ENCODE assay signal across 20 mouse cellular contexts in genomic region chr3:136254713-136255112, GRCm38 (mm10).
DNase-seq lines count a peak whose midpoint lies in the region; ATAC-seq and TF ChIP-seq lines count a peak whose summit lies in the region.
"Had no signal": no experiment of that assay in that cellular context is flagged by ENCODE, and none has a peak within 500 bp of the region (broad histone marks: within the 10 kb centered on the region; RNA-seq: fewer than 3 reads in every experiment).

No protein-coding gene starts in this region.

- TF ChIP-seq EP300 in stomach, postnatal 0 days (optimal IDR thresholded peaks at IDR 0.05) = no peak

- TF ChIP-seq CTCF in stomach, postnatal 0 days (IDR thresholded peaks at IDR 0.05; ENCODE audit: low read depth) = no peak

- peak; percentile 64 for ATAC-seq in cerebellum, adult (ENCODE audit: insufficient number of reproducible peaks, low FRiP score, low TSS enrichment)
- no peak for ATAC-seq in stomach, postnatal 0 days (ENCODE audit: low FRiP score, low TSS enrichment)
- ATAC-seq: CD4-positive, CD25-positive, alpha-beta regulatory T cell, adult 4 months; forebrain, embryonic 15.5 days; intestine, embryonic 15.5 days had no signal

- no peak for DNase-seq in cerebellum, postnatal 4 days (ENCODE audit: low spot score in 2 of 2)
- peak; percentile 16 to 30 for DNase-seq in cerebellum, adult 18-20 months
- peak; percentile 26 for DNase-seq in cerebellum, adult 9-11 months
- DNase-seq in heart, postnatal 25 days (ENCODE audit: low spot score) = no peak
- no peak for DNase-seq in stomach, postnatal 0 days (ENCODE audit: low spot score)
- no peak for DNase-seq in embryo, embryonic 10.5 days (ENCODE audit: low spot score)
- DNase-seq: adrenal gland, postnatal 10 days; B cell, adult 2 months; heart, adult 18-20 months; heart, postnatal 14 days; kidney, adult 18-20 months had no signal

- H3K27me3 ChIP-seq in stomach, postnatal 0 days (ENCODE audit: control insufficient read depth, insufficient read depth, low read length) = no peaks in the 10 kb centered on the region
- H3K27me3 ChIP-seq: embryonic facial prominence, embryonic 12.5 days; forebrain, embryonic 15.5 days; heart, embryonic 15.5 days; intestine, embryonic 15.5 days had no signal

- WGBS in stomach, postnatal 0 days = 58% methylated on average over 2 of the region's 2 CpGs

- intact Hi-C loops in heart, postnatal 25 days (cut with DNase I) = no loop called here

- no peaks in the 10 kb centered on the region for H3K9me3 ChIP-seq in stomach, postnatal 0 days (ENCODE audit: control insufficient read depth, low read length)
- H3K9me3 ChIP-seq: embryonic facial prominence, embryonic 12.5 days; forebrain, embryonic 15.5 days; heart, embryonic 10.5 days; heart, embryonic 15.5 days; hindbrain, embryonic 10.5 days; intestine, embryonic 15.5 days had no signal

- H3K9ac ChIP-seq in stomach, postnatal 0 days (ENCODE audit: low read length) = no peak overlapping the region
- H3K9ac ChIP-seq: embryonic facial prominence, embryonic 12.5 days; forebrain, embryonic 15.5 days; heart, embryonic 15.5 days; hindbrain, embryonic 14.5 days; intestine, embryonic 15.5 days had no signal

- no peaks in the 10 kb centered on the region for H3K4me1 ChIP-seq in stomach, postnatal 0 days (replicated peaks; ENCODE audit: control insufficient read depth, insufficient read depth)
- H3K4me1 ChIP-seq: embryonic facial prominence, embryonic 12.5 days; forebrain, embryonic 15.5 days; heart, embryonic 10.5 days; heart, embryonic 15.5 days; hindbrain, embryonic 10.5 days; intestine, embryonic 15.5 days had no signal

- H3K4me3 ChIP-seq in stomach, postnatal 0 days (ENCODE audit: low read depth, low read length) = no peak overlapping the region
- H3K4me3 ChIP-seq: embryonic facial prominence, embryonic 12.5 days; forebrain, embryonic 15.5 days; heart, embryonic 10.5 days; heart, embryonic 15.5 days; hindbrain, embryonic 10.5 days; intestine, embryonic 15.5 days had no signal

- no peak overlapping the region for H3K4me2 ChIP-seq in stomach, postnatal 0 days (replicated peaks; ENCODE audit: low read depth)
- H3K4me2 ChIP-seq: embryonic facial prominence, embryonic 12.5 days; forebrain, embryonic 15.5 days; heart, embryonic 15.5 days; hindbrain, embryonic 14.5 days; intestine, embryonic 15.5 days had no signal

- H3K27ac ChIP-seq in stomach, postnatal 0 days (replicated peaks) = no peak overlapping the region
- H3K27ac ChIP-seq: embryonic facial prominence, embryonic 12.5 days; forebrain, embryonic 15.5 days; heart, embryonic 10.5 days; heart, embryonic 15.5 days; hindbrain, embryonic 10.5 days; hindbrain, embryonic 14.5 days; intestine, embryonic 15.5 days had no signal

- no peaks in the 10 kb centered on the region for H3K36me3 ChIP-seq in stomach, postnatal 0 days (ENCODE audit: control insufficient read depth, insufficient read depth, low read length)
- H3K36me3 ChIP-seq: embryonic facial prominence, embryonic 12.5 days; forebrain, embryonic 15.5 days; heart, embryonic 10.5 days; heart, embryonic 15.5 days; hindbrain, embryonic 10.5 days; intestine, embryonic 15.5 days had no signal

Comparison
In these comparisons a context has a peak if more than half of its experiments do, and no peak if none do; other contexts are left out.
1. DNase-seq: peak in cerebellum, adult 18-20 months (2 of 2) and cerebellum, adult 9-11 months (single experiment); none in cerebellum, postnatal 4 days (0 of 2), heart, postnatal 25 days (single experiment), stomach, postnatal 0 days (single experiment) and embryo, embryonic 10.5 days (single experiment).